Mouse (Mus musculus) lung, postnatal 0 days (tissue): ENCODE measurements at regions not wholly inside any gene's neighbourhood (a gene's known extent, or its start where the extent isn't known, plus 50 kb on each side); places are given as distances from the start of the nearest gene placed in this dataset.

Source experiments
- CTCF ChIP-seq: IDR thresholded peaks from 2 replicates; pipeline ENCODE4 v1.5.1; 2016; ENCODE audit warnings: antibody characterized with exemption, mild to moderate bottlenecking
- EP300 ChIP-seq: IDR thresholded peaks from 2 replicates; pipeline ENCODE4 v1.6.1; 2016; ENCODE audit warnings: antibody characterized with exemption, mild to moderate bottlenecking, control low read depth

DNA sequence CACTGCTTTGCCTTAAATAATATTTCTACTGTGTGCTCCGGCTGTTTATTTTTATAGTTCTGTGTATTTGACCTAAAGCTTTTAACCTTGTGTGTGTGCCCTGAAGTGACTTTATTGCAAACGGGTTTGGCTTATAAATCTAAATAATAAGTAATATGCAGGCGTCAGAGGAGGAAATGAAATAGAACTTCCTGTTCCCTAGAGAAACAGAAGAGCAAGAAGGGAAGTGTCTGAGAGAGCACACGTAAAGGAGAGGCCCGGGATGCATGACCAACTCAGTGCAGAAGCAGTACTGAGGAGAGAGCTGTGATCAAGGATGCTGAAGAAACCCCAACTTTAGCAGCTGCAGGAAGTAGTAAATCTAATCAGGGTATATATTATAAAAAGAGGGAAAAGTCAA is 176.4 kb downstream of the Trib2 start:
- TF ChIP-seq CTCF = no peak
- no peak for TF ChIP-seq EP300
